Mouse (Mus musculus): ENCODE measurements around the gene Mns1.

DNA sequence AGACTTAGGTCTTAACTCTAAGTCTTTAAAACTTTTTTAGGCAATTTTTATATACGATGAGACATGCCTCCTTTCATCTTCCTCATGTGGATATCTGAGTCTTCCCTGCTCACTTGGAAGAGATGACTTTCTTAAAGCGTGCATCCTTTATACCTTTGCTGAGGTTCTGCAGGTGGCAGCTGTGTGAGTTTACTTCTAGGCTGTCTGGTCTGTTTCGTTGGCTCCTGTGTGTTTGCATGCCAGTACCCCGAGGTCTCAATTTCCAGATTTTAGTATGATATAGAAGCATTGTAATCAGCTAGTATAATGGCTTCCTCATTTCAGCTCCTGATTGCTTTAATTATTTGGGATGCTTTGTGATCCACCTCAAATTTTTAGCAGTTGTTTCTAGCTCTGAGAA, 48.9 kb upstream of the Mns1 start:
- no peak for TF ChIP-seq EP300 (optimal IDR thresholded peaks at IDR 0.05)
- TF ChIP-seq CTCF (IDR thresholded peaks at IDR 0.05; ENCODE audit: low read depth), result no peak

Measured in stomach, postnatal 0 days (tissue).